Mouse (Mus musculus): ENCODE data around the gene Tex26. TPM values are rescaled to one million over a fixed set of nuclear protein-coding genes. Genes with fewer than 3 reads are reported as not detected.

Gene Tex26
- polyA plus RNA-seq, 1 experiment from 2014 or later, result not detected

DNA sequence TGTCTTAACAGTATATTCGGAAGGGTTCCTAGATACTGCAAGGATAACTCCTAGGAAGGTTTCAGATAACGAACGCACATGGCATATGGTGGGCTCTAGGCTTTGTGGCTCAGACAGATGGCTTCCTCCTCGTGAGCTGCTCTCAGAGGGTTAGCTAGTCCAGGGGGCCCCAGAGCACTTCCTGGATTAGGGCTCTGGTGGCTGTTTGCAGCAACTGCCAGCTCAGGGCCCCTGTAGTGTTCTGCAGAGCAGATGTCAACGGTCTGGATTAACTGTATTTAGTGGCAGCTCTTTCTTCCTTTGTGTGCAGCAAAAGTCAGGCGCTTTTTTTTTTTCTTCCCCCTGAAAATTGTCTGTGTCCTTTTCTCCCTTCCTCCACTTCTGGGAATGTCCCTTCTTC lies 11.1 kb upstream of the Tex26 start:
- Histone ChIP-seq H3K27ac (ENCODE audit: low read length) (peak overlapping the region; percentile 63), H3K4me1 (ENCODE audit: control insufficient read depth, low read depth, low read length) (peaks cover 12% of the 10 kb centered on the region), H3K36me3 (ENCODE audit: control insufficient read depth, insufficient read depth) (no peaks in the 10 kb centered on the region), H3K9me3 (replicated peaks; ENCODE audit: control insufficient read depth, low read length) (no peaks in the 10 kb centered on the region), H3K9ac (ENCODE audit: low read depth, low read length) (peak overlapping the region; percentile 34; the same call in 1 of the 2 replicates), H3K4me3 (ENCODE audit: low read depth, low read length) (no peak overlapping the region), H3K27me3 (ENCODE audit: control insufficient read depth, insufficient read depth, low read depth, low read length) (no peaks in the 10 kb centered on the region), H3K4me2 (ENCODE audit: low read depth, low read length) (peak overlapping the region; percentile 36)
- peak; percentile 69 for ATAC-seq (ENCODE audit: low read depth)
- 5% methylated on average over 6 of the region's 6 CpGs for WGBS (ENCODE audit: insufficient replicate concordance)

DNA sequence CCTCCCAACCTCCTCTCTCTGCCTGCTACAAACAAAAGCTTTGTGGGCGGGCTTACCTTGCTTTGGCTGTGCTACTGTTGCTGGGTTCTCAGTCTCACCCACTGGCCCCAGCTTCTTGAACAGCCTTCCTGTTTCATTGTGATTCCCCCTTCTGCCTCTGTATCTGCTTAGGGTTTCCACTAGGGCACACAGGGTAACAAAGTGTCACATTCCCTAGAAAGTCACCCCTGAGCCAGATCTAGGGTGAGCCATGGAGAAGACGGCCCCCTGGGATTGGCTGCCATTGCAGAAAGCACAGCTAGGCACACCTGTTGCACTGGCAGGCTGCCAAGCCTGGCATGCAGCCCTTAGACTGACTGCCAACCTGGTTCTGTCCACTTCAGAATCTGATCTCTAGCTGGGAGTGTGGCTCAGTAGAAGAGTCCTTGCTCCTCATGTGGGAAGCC lies 10.6 kb upstream of the Tex26 start:
- Histone ChIP-seq H3K4me1 (ENCODE audit: control insufficient read depth, low read depth, low read length) (peaks cover 12% of the 10 kb centered on the region), H3K27me3 (ENCODE audit: control insufficient read depth, insufficient read depth, low read depth, low read length) (no peaks in the 10 kb centered on the region), H3K4me2 (ENCODE audit: low read depth, low read length) (no peak overlapping the region), H3K27ac (ENCODE audit: low read length) (peak overlapping the region; percentile 63), H3K36me3 (ENCODE audit: control insufficient read depth, insufficient read depth) (no peaks in the 10 kb centered on the region), H3K9me3 (replicated peaks; ENCODE audit: control insufficient read depth, low read length) (no peaks in the 10 kb centered on the region), H3K4me3 (ENCODE audit: low read depth, low read length) (no peak overlapping the region), H3K9ac (ENCODE audit: low read depth, low read length) (no peak overlapping the region)
- ATAC-seq (ENCODE audit: low read depth), result peak; percentile 21; the same call in 1 of the 2 replicates
- 36% methylated on average over 2 of the region's 2 CpGs for WGBS (ENCODE audit: insufficient replicate concordance)

DNA sequence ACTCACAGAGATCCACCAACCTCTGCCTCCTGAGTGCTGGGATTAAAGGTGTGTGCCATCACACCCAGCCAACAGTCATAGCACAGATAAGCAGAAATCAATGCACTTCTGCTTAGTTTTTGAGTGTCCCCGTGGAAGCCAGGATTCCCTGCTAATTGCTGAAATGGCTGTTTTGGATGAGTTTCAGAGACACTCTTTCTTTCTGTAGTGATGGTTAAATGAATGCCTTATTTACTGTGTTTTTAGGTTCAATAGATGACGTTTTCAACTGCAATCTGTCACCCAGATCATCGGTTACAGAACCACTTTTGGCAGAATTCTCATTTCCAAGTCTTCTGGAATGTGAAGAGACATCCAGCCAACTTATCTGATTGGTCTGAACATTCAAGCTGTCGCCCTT lies 9.9 kb upstream of the Tex26 start:
- no peak for ATAC-seq (ENCODE audit: low read depth)

DNA sequence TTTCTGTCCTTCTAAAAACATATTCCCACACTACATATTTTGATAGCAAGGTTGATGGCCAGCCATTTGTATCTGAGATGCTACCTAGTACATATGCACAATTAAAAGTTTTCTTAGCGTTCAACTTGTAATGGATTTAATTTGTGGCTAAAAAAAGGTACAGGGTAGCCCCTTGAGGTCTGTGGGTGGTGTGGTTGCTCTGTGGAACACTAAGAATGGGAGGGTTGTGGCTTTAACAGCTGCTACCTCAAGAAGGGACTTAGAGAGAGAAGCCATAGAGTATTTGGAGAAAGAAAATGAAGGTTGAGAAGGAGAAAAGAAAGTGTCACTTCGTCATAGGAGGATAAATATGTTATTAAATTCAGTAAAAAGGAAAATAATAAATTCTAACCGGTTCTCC lies 8.5 kb upstream of the Tex26 start:
- Histone ChIP-seq H3K27ac (ENCODE audit: low read length) (no peak overlapping the region), H3K4me2 (ENCODE audit: low read depth, low read length) (no peak overlapping the region), H3K4me1 (ENCODE audit: control insufficient read depth, low read depth, low read length) (peaks cover 12% of the 10 kb centered on the region), H3K9ac (ENCODE audit: low read depth, low read length) (no peak overlapping the region), H3K4me3 (ENCODE audit: low read depth, low read length) (no peak overlapping the region), H3K36me3 (ENCODE audit: control insufficient read depth, insufficient read depth) (no peaks in the 10 kb centered on the region), H3K27me3 (ENCODE audit: control insufficient read depth, insufficient read depth, low read depth, low read length) (no peaks in the 10 kb centered on the region), H3K9me3 (replicated peaks; ENCODE audit: control insufficient read depth, low read length) (no peaks in the 10 kb centered on the region)
- no peak for ATAC-seq (ENCODE audit: low read depth)
- 49% methylated on average over 3 of the region's 3 CpGs for WGBS (ENCODE audit: insufficient replicate concordance)

More for the DNA sequence above, 9.9 kb upstream of the Tex26 start:
- no peaks in the 10 kb centered on the region for H3K27me3 ChIP-seq (ENCODE audit: control insufficient read depth, insufficient read depth, low read depth, low read length)
- H3K4me3 ChIP-seq (ENCODE audit: low read depth, low read length), result no peak overlapping the region
- peaks cover 12% of the 10 kb centered on the region for H3K4me1 ChIP-seq (ENCODE audit: control insufficient read depth, low read depth, low read length)
- 50% methylated on average over 4 of the region's 4 CpGs for WGBS (ENCODE audit: insufficient replicate concordance)
- H3K27ac ChIP-seq (ENCODE audit: low read length), result no peak overlapping the region
- H3K9me3 ChIP-seq (replicated peaks; ENCODE audit: control insufficient read depth, low read length), result no peaks in the 10 kb centered on the region
- no peak overlapping the region for H3K4me2 ChIP-seq (ENCODE audit: low read depth, low read length)
- no peak overlapping the region for H3K9ac ChIP-seq (ENCODE audit: low read depth, low read length)
- H3K36me3 ChIP-seq (ENCODE audit: control insufficient read depth, insufficient read depth), result no peaks in the 10 kb centered on the region

DNA sequence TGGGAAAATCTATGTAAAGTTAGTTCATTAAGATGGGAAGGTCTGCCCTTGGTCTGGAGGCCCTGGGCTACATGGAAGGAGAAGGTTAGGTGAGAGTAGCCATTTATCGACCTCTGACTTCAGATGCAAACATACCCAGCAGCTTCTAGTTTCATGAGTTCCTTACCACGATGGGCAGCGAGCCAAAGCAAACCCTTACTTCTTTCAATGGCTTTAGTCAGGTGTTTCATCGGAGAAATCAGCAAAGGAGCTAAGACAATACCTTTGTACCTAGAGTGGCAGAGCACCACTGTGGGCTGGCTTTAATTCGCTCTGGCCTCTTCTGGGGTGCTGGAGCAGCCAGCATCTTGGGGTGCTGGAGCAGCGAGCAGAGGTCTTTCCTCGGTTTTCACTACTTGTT lies 5.8 kb upstream of the Tex26 start:
- 55% methylated on average over 7 of the region's 7 CpGs for WGBS (ENCODE audit: insufficient replicate concordance)

DNA sequence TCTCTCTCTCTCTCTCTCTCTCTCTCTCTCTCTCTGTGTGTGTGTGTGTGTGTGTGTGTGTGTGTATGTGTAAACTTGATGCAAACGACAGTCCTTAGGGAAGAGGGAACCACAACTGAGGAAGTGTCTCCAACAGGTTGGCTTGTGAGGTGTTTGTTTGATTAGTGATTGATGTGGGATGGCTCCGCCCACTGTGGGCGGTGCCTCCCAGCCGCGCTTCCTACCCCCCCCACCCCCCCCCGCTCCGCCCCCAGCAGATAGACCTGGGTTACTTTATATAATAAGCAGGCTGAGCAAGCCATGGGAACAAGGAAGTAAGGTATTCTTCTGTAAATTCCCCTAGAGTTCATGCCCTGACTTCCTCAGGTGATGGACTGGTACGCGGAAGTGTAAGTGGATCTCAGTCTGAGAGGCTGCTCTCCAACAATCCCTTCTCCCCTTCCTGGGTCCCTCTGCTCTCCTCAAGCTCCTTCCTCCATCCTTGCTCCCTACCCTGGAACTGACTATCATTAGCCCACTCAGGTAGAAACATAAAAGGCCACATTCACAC lies 5.2 kb upstream of the Tex26 start:
- no peak overlapping the region for H3K9ac ChIP-seq (ENCODE audit: low read depth, low read length)
- no peak overlapping the region for H3K27ac ChIP-seq (ENCODE audit: low read length)
- 13% methylated on average over 8 of the region's 9 CpGs for WGBS (ENCODE audit: insufficient replicate concordance)
- H3K36me3 ChIP-seq (ENCODE audit: control insufficient read depth, insufficient read depth), result no peaks in the 10 kb centered on the region
- H3K4me3 ChIP-seq (ENCODE audit: low read depth, low read length), result no peak overlapping the region
- peaks cover 11% of the 10 kb centered on the region for H3K4me1 ChIP-seq (ENCODE audit: control insufficient read depth, low read depth, low read length)
- ATAC-seq (ENCODE audit: low read depth), result no peak
- H3K4me2 ChIP-seq (ENCODE audit: low read depth, low read length), result no peak overlapping the region
- no peaks in the 10 kb centered on the region for H3K9me3 ChIP-seq (replicated peaks; ENCODE audit: control insufficient read depth, low read length)
- no peaks in the 10 kb centered on the region for H3K27me3 ChIP-seq (ENCODE audit: control insufficient read depth, insufficient read depth, low read depth, low read length)

More for the DNA sequence above, 5.8 kb upstream of the Tex26 start:
- H3K9me3 ChIP-seq (replicated peaks; ENCODE audit: control insufficient read depth, low read length), result no peaks in the 10 kb centered on the region
- H3K27ac ChIP-seq (ENCODE audit: low read length), result no peak overlapping the region
- H3K27me3 ChIP-seq (ENCODE audit: control insufficient read depth, insufficient read depth, low read depth, low read length), result no peaks in the 10 kb centered on the region
- H3K4me3 ChIP-seq (ENCODE audit: low read depth, low read length), result no peak overlapping the region
- H3K4me2 ChIP-seq (ENCODE audit: low read depth, low read length), result no peak overlapping the region
- H3K36me3 ChIP-seq (ENCODE audit: control insufficient read depth, insufficient read depth), result no peaks in the 10 kb centered on the region
- no peak for ATAC-seq (ENCODE audit: low read depth)
- no peak overlapping the region for H3K9ac ChIP-seq (ENCODE audit: low read depth, low read length)
- peaks cover 11% of the 10 kb centered on the region for H3K4me1 ChIP-seq (ENCODE audit: control insufficient read depth, low read depth, low read length)

DNA sequence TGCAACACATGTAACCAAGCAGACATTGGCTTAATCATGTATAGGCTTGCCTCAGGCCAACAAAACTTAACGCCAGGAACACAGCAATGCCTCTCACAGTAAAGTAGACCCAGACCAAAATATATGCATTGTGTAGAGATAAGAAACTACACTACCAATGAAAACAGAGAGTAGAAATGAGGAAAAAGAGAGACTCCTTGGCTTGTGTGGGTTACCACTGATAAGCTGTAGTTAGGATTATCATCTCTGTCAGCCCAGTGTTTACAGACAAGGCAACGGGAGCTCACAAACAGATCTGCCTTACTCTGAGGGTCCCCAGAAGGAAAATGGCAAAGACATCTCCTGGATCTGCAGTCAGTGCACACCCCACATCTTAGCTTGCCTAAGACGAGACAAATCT lies 2.9 kb upstream of the Tex26 start:
- Histone ChIP-seq H3K9me3 (replicated peaks; ENCODE audit: control insufficient read depth, low read length) (no peaks in the 10 kb centered on the region), H3K4me1 (ENCODE audit: control insufficient read depth, low read depth, low read length) (peaks cover 21% of the 10 kb centered on the region), H3K36me3 (ENCODE audit: control insufficient read depth, insufficient read depth) (no peaks in the 10 kb centered on the region), H3K27ac (ENCODE audit: low read length) (no peak overlapping the region), H3K27me3 (ENCODE audit: control insufficient read depth, insufficient read depth, low read depth, low read length) (no peaks in the 10 kb centered on the region), H3K4me3 (ENCODE audit: low read depth, low read length) (no peak overlapping the region), H3K9ac (ENCODE audit: low read depth, low read length) (no peak overlapping the region), H3K4me2 (ENCODE audit: low read depth, low read length) (no peak overlapping the region)
- 16% methylated on average over 3 of the region's 3 CpGs for WGBS (ENCODE audit: insufficient replicate concordance)
- peak; percentile 72 for ATAC-seq (ENCODE audit: low read depth)

DNA sequence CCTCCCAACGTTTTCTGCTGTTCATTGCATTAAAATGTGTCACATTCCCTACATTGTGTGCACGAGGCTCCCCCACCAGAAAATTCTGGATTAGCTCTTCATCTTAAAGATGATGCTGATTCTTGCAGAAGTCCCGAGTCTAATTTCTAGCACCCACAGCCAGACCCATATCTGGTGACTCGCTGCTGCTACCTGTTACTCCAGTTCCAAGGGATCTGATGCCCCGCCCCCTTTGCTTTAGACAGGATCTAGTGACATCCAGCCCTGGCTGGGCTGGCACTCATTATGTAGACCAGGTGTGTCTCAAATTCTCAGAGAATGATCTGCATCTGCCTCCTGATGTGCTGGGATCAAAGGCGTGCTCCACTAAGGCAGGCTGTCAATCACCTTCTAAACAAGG lies 2.3 kb upstream of the Tex26 start:
- peaks cover 21% of the 10 kb centered on the region for H3K4me1 ChIP-seq (ENCODE audit: control insufficient read depth, low read depth, low read length)
- WGBS (ENCODE audit: insufficient replicate concordance), result 45% methylated on average over 6 of the region's 6 CpGs
- no peaks in the 10 kb centered on the region for H3K36me3 ChIP-seq (ENCODE audit: control insufficient read depth, insufficient read depth)
- no peak overlapping the region for H3K27ac ChIP-seq (ENCODE audit: low read length)
- no peaks in the 10 kb centered on the region for H3K27me3 ChIP-seq (ENCODE audit: control insufficient read depth, insufficient read depth, low read depth, low read length)
- no peak for ATAC-seq (ENCODE audit: low read depth)
- no peak overlapping the region for H3K9ac ChIP-seq (ENCODE audit: low read depth, low read length)
- no peak overlapping the region for H3K4me3 ChIP-seq (ENCODE audit: low read depth, low read length)
- no peak overlapping the region; the same call in 1 of the 2 replicates for H3K4me2 ChIP-seq (ENCODE audit: low read depth, low read length)
- no peaks in the 10 kb centered on the region for H3K9me3 ChIP-seq (replicated peaks; ENCODE audit: control insufficient read depth, low read length)

DNA sequence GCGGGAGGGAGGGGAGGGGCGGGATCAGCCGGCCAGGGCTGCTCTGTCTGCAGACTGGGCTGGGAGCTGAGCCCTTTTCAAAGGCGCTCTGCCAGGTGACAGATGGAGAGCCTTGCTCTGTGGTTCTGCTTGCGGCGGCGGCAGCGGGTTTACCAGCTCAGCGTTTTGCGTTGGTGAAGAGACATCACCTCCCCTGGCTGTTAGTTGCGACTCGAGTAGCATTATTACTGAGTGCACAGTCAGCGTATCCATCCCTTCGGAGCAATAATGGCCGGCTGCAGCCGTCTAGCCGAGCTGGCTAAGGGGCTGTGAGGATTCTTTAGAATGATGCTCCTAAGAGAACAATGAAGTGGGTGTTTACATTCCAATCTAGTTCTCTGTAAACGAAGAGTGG lies 717 bp downstream of the Tex26 start:
- 1% methylated on average over 18 of the region's 18 CpGs for WGBS (ENCODE audit: insufficient replicate concordance)
- ATAC-seq (ENCODE audit: low read depth), result no peak

More for the DNA sequence above, 717 bp downstream of the Tex26 start:
- Histone ChIP-seq H3K9ac (ENCODE audit: low read depth, low read length) (no peak overlapping the region), H3K27me3 (ENCODE audit: control insufficient read depth, insufficient read depth, low read depth, low read length) (no peaks in the 10 kb centered on the region), H3K9me3 (replicated peaks; ENCODE audit: control insufficient read depth, low read length) (no peaks in the 10 kb centered on the region), H3K4me3 (ENCODE audit: low read depth, low read length) (peak overlapping the region; percentile 45), H3K4me2 (ENCODE audit: low read depth, low read length) (peak overlapping the region; percentile 74), H3K27ac (ENCODE audit: low read length) (no peak overlapping the region), H3K36me3 (ENCODE audit: control insufficient read depth, insufficient read depth) (no peaks in the 10 kb centered on the region), H3K4me1 (ENCODE audit: control insufficient read depth, low read depth, low read length) (peaks cover 21% of the 10 kb centered on the region)
